Mouse (Mus musculus): ENCODE results near the gene Tardbp. TPM values are rescaled to one million over a fixed set of nuclear protein-coding genes. Genes with fewer than 3 reads are reported as not detected.

The Tardbp gene
- polyA plus RNA-seq, 1 experiment from 2014 or later = 80.4 TPM

DNA sequence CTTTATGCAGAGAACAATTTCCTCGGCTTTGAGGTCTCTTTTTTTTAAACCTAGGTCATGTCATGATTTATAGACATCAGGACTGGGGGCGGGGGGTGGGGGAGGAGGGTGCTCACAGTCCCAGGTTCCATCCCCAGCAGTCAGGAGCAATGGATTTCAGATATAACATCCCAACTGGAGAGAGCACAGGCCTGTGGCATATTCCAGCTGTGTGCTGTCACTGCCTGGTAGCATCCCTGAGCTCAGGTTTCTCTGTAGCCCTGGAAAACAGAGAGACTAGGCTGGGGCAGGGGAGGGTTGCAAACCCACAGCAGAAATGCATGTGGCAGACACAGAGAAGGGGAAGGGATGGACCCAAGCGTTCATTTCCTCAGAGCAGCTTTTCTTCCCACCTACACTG is 33.4 kb upstream of the Tardbp start:
- H3K9me3 ChIP-seq (ENCODE audit: control insufficient read depth, low read length) = no peaks in the 10 kb centered on the region
- no peak overlapping the region for H3K4me3 ChIP-seq (replicated peaks; ENCODE audit: low read length)
- ATAC-seq (ENCODE audit: low FRiP score) = no peak
- no peaks in the 10 kb centered on the region for H3K27me3 ChIP-seq (ENCODE audit: control insufficient read depth, insufficient read depth, low read length)
- no peak for DNase-seq (ENCODE audit: low spot score)
- no peak overlapping the region for H3K4me2 ChIP-seq (replicated peaks)
- peaks cover 5% of the 10 kb centered on the region; the same call in 1 of the 2 replicates for H3K4me1 ChIP-seq (replicated peaks; ENCODE audit: control insufficient read depth, insufficient read depth, low read length)
- 53% methylated on average over 3 of the region's 3 CpGs for WGBS
- no peaks in the 10 kb centered on the region for H3K36me3 ChIP-seq (replicated peaks; ENCODE audit: control insufficient read depth, insufficient read depth)
- no peak overlapping the region for H3K27ac ChIP-seq
- H3K9ac ChIP-seq = no peak overlapping the region

DNA sequence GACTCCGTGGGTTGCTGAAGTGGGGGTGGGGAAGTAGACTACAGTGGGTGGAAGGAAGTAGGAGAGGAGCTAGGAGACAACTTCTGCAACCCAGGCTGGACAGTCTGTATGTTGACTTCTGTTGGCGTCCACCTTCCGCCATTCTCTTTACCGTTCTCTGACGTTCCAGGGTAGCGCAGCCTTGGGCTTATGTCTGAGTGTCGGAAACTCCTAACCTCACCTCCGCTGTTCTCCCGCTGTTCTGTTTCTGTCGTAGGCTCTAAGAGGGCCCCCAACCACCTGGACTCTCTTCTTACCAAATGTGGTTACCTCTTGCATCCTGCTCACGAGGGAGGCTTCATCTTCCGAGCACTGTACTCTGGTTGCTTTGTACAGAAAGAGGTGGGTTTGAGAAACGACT is 31.0 kb upstream of the Tardbp start:
- ATAC-seq (ENCODE audit: low FRiP score) (no peak), DNase-seq (ENCODE audit: low spot score) (no peak)
- no peaks in the 10 kb centered on the region for H3K27me3 ChIP-seq (ENCODE audit: control insufficient read depth, insufficient read depth, low read length)
- no peak overlapping the region for H3K27ac ChIP-seq
- no peaks in the 10 kb centered on the region for H3K9me3 ChIP-seq (ENCODE audit: control insufficient read depth, low read length)
- H3K9ac ChIP-seq = no peak overlapping the region
- H3K36me3 ChIP-seq (replicated peaks; ENCODE audit: control insufficient read depth, insufficient read depth) = no peaks in the 10 kb centered on the region
- H3K4me3 ChIP-seq (replicated peaks; ENCODE audit: low read length) = no peak overlapping the region
- 90% methylated on average over 13 of the region's 13 CpGs for WGBS
- H3K4me2 ChIP-seq (replicated peaks) = no peak overlapping the region
- peaks cover 5% of the 10 kb centered on the region; the same call in 1 of the 2 replicates for H3K4me1 ChIP-seq (replicated peaks; ENCODE audit: control insufficient read depth, insufficient read depth, low read length)

GRCm38 (mm10) chr4:148656691-148657258 is 30.0 kb upstream of the Tardbp start:
- WGBS = 38% methylated on average over 15 of the region's 15 CpGs

DNA sequence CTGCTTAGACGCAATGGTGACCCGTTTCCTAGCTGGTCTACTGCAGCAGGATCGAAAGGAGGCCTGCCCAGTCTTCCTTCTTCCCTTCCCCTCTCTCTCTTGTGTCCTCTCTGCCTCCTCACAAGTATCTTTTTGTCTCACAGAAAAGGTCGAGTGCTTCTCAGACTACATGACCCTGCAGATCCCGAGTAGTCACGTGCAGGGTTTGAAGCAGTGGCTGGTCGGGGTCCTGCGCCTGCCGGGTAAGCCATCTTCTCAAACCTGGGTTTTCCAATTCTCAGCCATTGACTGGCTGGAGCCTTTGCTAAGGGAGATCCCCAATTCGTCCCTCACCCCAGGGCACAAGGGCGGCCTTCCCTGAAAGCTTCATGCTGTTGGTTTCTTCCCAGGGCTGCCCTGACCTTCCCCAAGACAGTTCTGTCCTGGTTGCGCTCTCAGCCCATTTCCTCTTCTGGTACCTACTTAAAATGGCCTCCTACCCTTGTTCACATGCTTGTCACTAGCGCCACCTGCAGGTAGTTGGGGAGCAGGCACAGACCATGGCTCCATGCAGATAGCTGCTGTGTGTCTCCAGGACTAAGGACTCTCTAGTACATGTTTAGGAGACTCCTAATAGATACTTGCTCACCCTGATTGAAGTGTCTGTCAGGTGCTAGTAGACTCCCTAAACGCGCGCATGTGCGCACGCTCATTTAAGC is 28.0 kb upstream of the Tardbp start:
- no peak overlapping the region for H3K4me2 ChIP-seq (replicated peaks)
- 89% methylated on average over 18 of the region's 18 CpGs for WGBS
- 0 out of 2 replicates have a peak, but pooled peaks cover 5% of the 10 kb centered on the region for H3K4me1 ChIP-seq (replicated peaks; ENCODE audit: control insufficient read depth, insufficient read depth, low read length)
- DNase-seq (ENCODE audit: low spot score) (no peak), ATAC-seq (ENCODE audit: low FRiP score) (no peak; the same call in 1 of the 2 replicates)
- no peak overlapping the region for H3K9ac ChIP-seq
- H3K36me3 ChIP-seq (replicated peaks; ENCODE audit: control insufficient read depth, insufficient read depth) = no peaks in the 10 kb centered on the region
- no peak overlapping the region for H3K4me3 ChIP-seq (replicated peaks; ENCODE audit: low read length)
- no peaks in the 10 kb centered on the region for H3K27me3 ChIP-seq (ENCODE audit: control insufficient read depth, insufficient read depth, low read length)
- H3K9me3 ChIP-seq (ENCODE audit: control insufficient read depth, low read length) = no peaks in the 10 kb centered on the region
- no peak overlapping the region for H3K27ac ChIP-seq

More at GRCm38 (mm10) chr4:148656691-148657258, 30.0 kb upstream of the Tardbp start:
- no peaks in the 10 kb centered on the region for H3K9me3 ChIP-seq (ENCODE audit: control insufficient read depth, low read length)
- H3K27ac ChIP-seq = no peak overlapping the region
- no peak overlapping the region for H3K4me2 ChIP-seq (replicated peaks)
- H3K4me1 ChIP-seq (replicated peaks; ENCODE audit: control insufficient read depth, insufficient read depth, low read length) = no peaks in the 10 kb centered on the region
- no peak overlapping the region for H3K9ac ChIP-seq
- no peaks in the 10 kb centered on the region for H3K27me3 ChIP-seq (ENCODE audit: control insufficient read depth, insufficient read depth, low read length)
- no peaks in the 10 kb centered on the region for H3K36me3 ChIP-seq (replicated peaks; ENCODE audit: control insufficient read depth, insufficient read depth)
- DNase-seq (ENCODE audit: low spot score) = no peak
- no peak overlapping the region for H3K4me3 ChIP-seq (replicated peaks; ENCODE audit: low read length)
- ATAC-seq (ENCODE audit: low FRiP score) = no peak

DNA sequence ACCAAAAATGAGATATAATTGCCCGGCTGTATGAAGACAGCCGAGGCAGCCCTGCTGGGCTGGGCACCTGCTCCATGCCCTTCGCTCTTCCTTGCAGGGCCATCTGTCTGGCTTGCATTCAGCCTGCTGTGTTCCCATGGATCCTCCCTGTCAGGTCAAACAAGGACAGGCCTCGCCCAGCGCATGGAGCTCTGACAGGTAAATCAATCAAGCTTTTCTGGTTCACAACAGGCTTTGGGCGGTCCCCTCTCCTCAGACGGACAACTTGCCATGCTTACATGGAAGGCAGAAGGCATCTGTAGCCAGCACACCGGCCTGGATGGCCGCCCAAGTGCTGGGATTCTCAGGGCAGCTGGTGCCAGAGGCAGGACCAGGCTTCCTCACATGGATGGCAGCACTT is 24.2 kb upstream of the Tardbp start:
- Histone ChIP-seq H3K27me3 (ENCODE audit: control insufficient read depth, insufficient read depth, low read length) (no peaks in the 10 kb centered on the region), H3K4me2 (replicated peaks) (no peak overlapping the region), H3K36me3 (replicated peaks; ENCODE audit: control insufficient read depth, insufficient read depth) (no peaks in the 10 kb centered on the region), H3K4me3 (replicated peaks; ENCODE audit: low read length) (no peak overlapping the region), H3K4me1 (replicated peaks; ENCODE audit: control insufficient read depth, insufficient read depth, low read length) (0 out of 2 replicates have a peak, but pooled peaks cover 5% of the 10 kb centered on the region), H3K9ac (no peak overlapping the region), H3K27ac (no peak overlapping the region), H3K9me3 (ENCODE audit: control insufficient read depth, low read length) (no peaks in the 10 kb centered on the region)
- 29% methylated on average over 9 of the region's 9 CpGs for WGBS
- ATAC-seq (ENCODE audit: low FRiP score) (peak; percentile 66), DNase-seq (ENCODE audit: low spot score) (peak; percentile 32)

DNA sequence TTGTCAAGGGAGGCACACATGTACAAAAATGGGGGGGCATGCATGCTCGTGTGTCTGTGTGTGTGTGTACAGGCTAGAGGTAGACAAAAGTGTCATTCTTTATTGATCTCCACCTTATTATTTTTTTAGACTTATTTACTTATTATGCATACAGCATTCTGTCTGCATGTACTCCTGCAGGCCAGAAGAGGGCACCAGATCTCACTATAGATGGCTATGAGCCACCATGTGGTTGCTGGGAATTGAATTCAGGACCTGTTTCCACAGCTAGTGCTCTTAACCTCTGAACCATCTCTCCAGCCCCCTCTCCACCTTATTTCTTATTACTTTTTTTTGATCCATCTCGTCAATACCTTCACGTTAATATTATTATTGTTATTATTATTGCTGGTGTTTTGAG is 22.5 kb upstream of the Tardbp start:
- no peak for DNase-seq (ENCODE audit: low spot score)
- no peaks in the 10 kb centered on the region for H3K9me3 ChIP-seq (ENCODE audit: control insufficient read depth, low read length)
- no peak overlapping the region for H3K4me3 ChIP-seq (replicated peaks; ENCODE audit: low read length)
- H3K36me3 ChIP-seq (replicated peaks; ENCODE audit: control insufficient read depth, insufficient read depth) = no peaks in the 10 kb centered on the region
- no peak overlapping the region for H3K27ac ChIP-seq
- no peak for ATAC-seq (ENCODE audit: low FRiP score)
- 0 out of 2 replicates have a peak, but pooled peaks cover 5% of the 10 kb centered on the region for H3K4me1 ChIP-seq (replicated peaks; ENCODE audit: control insufficient read depth, insufficient read depth, low read length)
- no peaks in the 10 kb centered on the region for H3K27me3 ChIP-seq (ENCODE audit: control insufficient read depth, insufficient read depth, low read length)
- H3K4me2 ChIP-seq (replicated peaks) = no peak overlapping the region
- H3K9ac ChIP-seq = no peak overlapping the region
- WGBS = 72% methylated on average over 3 of the region's 3 CpGs

GRCm38 (mm10) chr4:148646616-148647015 is 19.8 kb upstream of the Tardbp start:
- ATAC-seq (ENCODE audit: low FRiP score) (no peak), DNase-seq (ENCODE audit: low spot score) (no peak)
- Histone ChIP-seq H3K9ac (no peak overlapping the region), H3K27ac (no peak overlapping the region), H3K9me3 (ENCODE audit: control insufficient read depth, low read length) (no peaks in the 10 kb centered on the region), H3K27me3 (ENCODE audit: control insufficient read depth, insufficient read depth, low read length) (no peaks in the 10 kb centered on the region), H3K36me3 (replicated peaks; ENCODE audit: control insufficient read depth, insufficient read depth) (no peaks in the 10 kb centered on the region), H3K4me2 (replicated peaks) (no peak overlapping the region), H3K4me3 (replicated peaks; ENCODE audit: low read length) (no peak overlapping the region), H3K4me1 (replicated peaks; ENCODE audit: control insufficient read depth, insufficient read depth, low read length) (0 out of 2 replicates have a peak, but pooled peaks cover 5% of the 10 kb centered on the region)
- WGBS = 65% methylated on average over 11 of the region's 11 CpGs

GRCm38 (mm10) chr4:148644926-148645325 is 18.1 kb upstream of the Tardbp start:
- no peak overlapping the region for H3K4me3 ChIP-seq (replicated peaks; ENCODE audit: low read length)
- H3K27ac ChIP-seq = no peak overlapping the region
- H3K4me1 ChIP-seq (replicated peaks; ENCODE audit: control insufficient read depth, insufficient read depth, low read length) = no peaks in the 10 kb centered on the region
- H3K9ac ChIP-seq = no peak overlapping the region
- no peaks in the 10 kb centered on the region for H3K9me3 ChIP-seq (ENCODE audit: control insufficient read depth, low read length)
- no peaks in the 10 kb centered on the region for H3K36me3 ChIP-seq (replicated peaks; ENCODE audit: control insufficient read depth, insufficient read depth)
- no peak for DNase-seq (ENCODE audit: low spot score)
- no peak for ATAC-seq (ENCODE audit: low FRiP score)
- H3K4me2 ChIP-seq (replicated peaks) = no peak overlapping the region
- WGBS = 91% methylated on average over 6 of the region's 6 CpGs
- no peaks in the 10 kb centered on the region for H3K27me3 ChIP-seq (ENCODE audit: control insufficient read depth, insufficient read depth, low read length)

DNA sequence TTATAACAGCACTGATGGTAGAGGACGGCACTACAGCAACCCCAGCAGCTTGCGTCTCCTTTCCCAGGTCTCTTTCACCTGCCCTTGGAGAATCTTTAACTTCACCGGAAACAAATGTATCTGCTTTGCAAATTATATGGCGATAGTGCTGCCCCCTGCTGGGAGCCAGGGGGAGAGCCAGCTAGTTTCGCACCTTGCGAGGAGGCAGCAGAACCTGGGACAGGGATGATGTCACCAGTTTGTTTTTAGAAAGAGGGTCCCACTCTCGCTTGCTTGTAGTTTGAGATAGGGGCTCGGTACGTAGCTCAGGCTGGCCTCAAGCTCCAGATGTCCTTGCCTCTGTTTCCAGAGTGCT is 17.3 kb upstream of the Tardbp start:
- Histone ChIP-seq H3K27ac (no peak overlapping the region), H3K27me3 (ENCODE audit: control insufficient read depth, insufficient read depth, low read length) (no peaks in the 10 kb centered on the region), H3K9ac (no peak overlapping the region), H3K36me3 (replicated peaks; ENCODE audit: control insufficient read depth, insufficient read depth) (no peaks in the 10 kb centered on the region), H3K9me3 (ENCODE audit: control insufficient read depth, low read length) (no peaks in the 10 kb centered on the region), H3K4me3 (replicated peaks; ENCODE audit: low read length) (no peak overlapping the region), H3K4me1 (replicated peaks; ENCODE audit: control insufficient read depth, insufficient read depth, low read length) (no peaks in the 10 kb centered on the region), H3K4me2 (replicated peaks) (peak overlapping the region; percentile 29; the same call in 1 of the 2 replicates)
- WGBS = 6% methylated on average over 9 of the region's 9 CpGs
- DNase-seq (ENCODE audit: low spot score) (peak; percentile 70), ATAC-seq (ENCODE audit: low FRiP score) (no peak)

Data from hindbrain, embryonic 14.5 days (tissue).